ENCODE assay signal across 12 mouse cellular contexts in the genomic region with DNA sequence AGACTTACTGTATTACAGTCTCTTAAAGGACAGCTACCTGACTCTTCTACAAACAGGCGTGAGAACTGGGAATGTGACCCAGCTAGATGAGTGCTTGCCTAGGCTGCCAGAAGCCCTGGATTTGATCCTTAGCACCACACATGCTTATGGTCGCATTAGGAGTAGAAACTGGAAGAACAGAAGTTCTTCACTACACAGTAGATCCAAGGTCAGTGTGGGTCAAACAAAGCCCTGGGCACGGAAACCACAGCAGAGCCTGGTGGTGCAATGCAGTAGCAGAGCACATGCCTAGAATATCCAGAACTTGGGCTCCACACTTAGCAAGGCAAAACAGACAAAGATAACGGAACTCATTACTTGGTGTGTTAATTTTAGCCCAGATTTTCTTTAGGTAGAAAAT. TPM values are rescaled to one million over a fixed set of nuclear protein-coding genes. Genes with fewer than 3 reads are reported as not detected.
DNase-seq lines count a peak whose midpoint lies in the region; ATAC-seq and TF ChIP-seq lines count a peak whose summit lies in the region.
"Had no signal": no experiment of that assay in that cellular context is flagged by ENCODE, and none has a peak within 500 bp of the region (broad histone marks: within the 10 kb centered on the region; RNA-seq: fewer than 3 reads in every experiment).

No protein-coding gene starts in this region.

- no peak overlapping the region for H3K4me2 ChIP-seq in liver, embryonic 16.5 days (ENCODE audit: low read depth, low read length)
- H3K4me2 ChIP-seq: embryonic facial prominence, embryonic 13.5 days; midbrain, embryonic 13.5 days had no signal

- 43% methylated on average over 4 of the region's 4 CpGs for WGBS in liver, embryonic 16.5 days (ENCODE audit: insufficient replicate concordance)

- peak overlapping the region; percentile 67; the same call in 1 of the 2 replicates for H3K27ac ChIP-seq in layer of hippocampus, adult 2 months
- H3K27ac ChIP-seq in ES-E14 (ENCODE audit: insufficient read depth, low read depth, low read length, poor library complexity, severe bottlenecking) = peak overlapping the region; percentile 82; the same call in 1 of the 2 replicates
- H3K27ac ChIP-seq in liver, embryonic 16.5 days (ENCODE audit: low read length) = peak overlapping the region; percentile 46; the same call in 1 of the 2 replicates
- H3K27ac ChIP-seq: embryonic facial prominence, embryonic 13.5 days; midbrain, embryonic 13.5 days had no signal

- H3K36me3 ChIP-seq in ES-E14 (ENCODE audit: control insufficient read depth, insufficient read depth, low read length, poor library complexity, severe bottlenecking) = no peaks in the 10 kb centered on the region
- H3K36me3 ChIP-seq in liver, embryonic 16.5 days (ENCODE audit: control insufficient read depth, insufficient read depth) = no peaks in the 10 kb centered on the region
- H3K36me3 ChIP-seq: embryonic facial prominence, embryonic 13.5 days; midbrain, embryonic 13.5 days had no signal

- DNase-seq in layer of hippocampus, adult 2 months (ENCODE audit: low spot score in 2 of 2) = no peak
- DNase-seq in layer of hippocampus, adult 18-20 months (ENCODE audit: low spot score in 2 of 2) = no peak
- no peak for DNase-seq in ES-E14 (ENCODE audit: low read depth, low spot score)
- DNase-seq in right cerebral cortex, postnatal 10 days (ENCODE audit: low spot score in 2 of 2) = no peak
- DNase-seq in layer of hippocampus, postnatal 36 days = no peak
- DNase-seq: adrenal gland, postnatal 14 days; cerebellum, adult 9-10 months had no signal

- no peaks in the 10 kb centered on the region for H3K9me3 ChIP-seq in ES-E14 (ENCODE audit: control insufficient read depth, insufficient read depth, low read depth, low read length)
- H3K9me3 ChIP-seq in liver, embryonic 16.5 days (replicated peaks; ENCODE audit: control insufficient read depth, low read length) = no peaks in the 10 kb centered on the region
- H3K9me3 ChIP-seq: embryonic facial prominence, embryonic 13.5 days; midbrain, embryonic 13.5 days had no signal

- H3K9ac ChIP-seq in ES-E14 (ENCODE audit: insufficient read depth, low read depth, low read length, poor library complexity, severe bottlenecking) = no peak overlapping the region; the same call in 1 of the 2 replicates
- no peak overlapping the region for H3K9ac ChIP-seq in liver, embryonic 16.5 days (ENCODE audit: low read depth, low read length)
- H3K9ac ChIP-seq: embryonic facial prominence, embryonic 13.5 days; midbrain, embryonic 13.5 days had no signal

- ATAC-seq in common myeloid progenitor, adult 5-6 weeks (replicated peaks; ENCODE audit: low read depth, poor library complexity, severe bottlenecking) = peak; percentile 23; the same call in 1 of the 2 replicates
- ATAC-seq in liver, embryonic 16.5 days (ENCODE audit: low read depth) = no peak
- ATAC-seq: forebrain, embryonic 16.5 days; midbrain, embryonic 13.5 days had no signal

- no peak overlapping the region for H3K4me3 ChIP-seq in layer of hippocampus, adult 2 months
- peak overlapping the region in 1 of 2 experiments; percentile 13; a peak in 1 of 4 replicates for H3K4me3 ChIP-seq in ES-E14 (ENCODE audit: insufficient read depth in 1 of 2, low read depth in 1 of 2, low read length in 2 of 2, poor library complexity in 1 of 2, severe bottlenecking in 1 of 2)
- H3K4me3 ChIP-seq in liver, embryonic 16.5 days (ENCODE audit: low read depth, low read length) = no peak overlapping the region
- H3K4me3 ChIP-seq: embryonic facial prominence, embryonic 13.5 days; midbrain, embryonic 13.5 days had no signal

- no peak for TF ChIP-seq CTCF in layer of hippocampus, adult 2 months (conservative IDR thresholded peaks at IDR 0.05)

- H3K4me1 ChIP-seq in ES-E14 (ENCODE audit: control insufficient read depth in 2 of 2, insufficient read depth in 2 of 2, low read length in 2 of 2, poor library complexity in 1 of 2) = peaks cover 25 to 40% of the 10 kb centered on the region in 2 experiments
- peaks cover 78% of the 10 kb centered on the region for H3K4me1 ChIP-seq in liver, embryonic 16.5 days (ENCODE audit: control insufficient read depth, low read depth, low read length)
- H3K4me1 ChIP-seq: midbrain, embryonic 13.5 days had no signal

- in situ Hi-C loops in ES-E14 (cut with MboI; ENCODE audit: low sequenced_read_pairs in 2 of 2, unreplicated experiment in 2 of 2) = no loop called here

- H3K27me3 ChIP-seq in liver, embryonic 16.5 days (ENCODE audit: control insufficient read depth, insufficient read depth, low read depth, low read length) = no peaks in the 10 kb centered on the region
- H3K27me3 ChIP-seq: embryonic facial prominence, embryonic 13.5 days; midbrain, embryonic 13.5 days had no signal

TF ChIP-seq in ES-E14, 5 proteins besides CTCF, POLR2A, EP300 and RAD21:
- no peak for TF ChIP-seq MAFK (IDR thresholded peaks at IDR 0.05; ENCODE audit: insufficient read depth, low read depth, low read length)
- no peak for TF ChIP-seq HCFC1 (IDR thresholded peaks at IDR 0.05; ENCODE audit: borderline replicate concordance, insufficient read depth, low read length)
- no peak for TF ChIP-seq ZC3H11A (IDR thresholded peaks at IDR 0.05; ENCODE audit: borderline replicate concordance, low read depth, low read length)

RNA-seq across cellular contexts. Expression of gene B3gnt2, which starts 10.7 kb away (rescaled TPM):
- total RNA-seq in layer of hippocampus, adult 2 months (2021) = 10 to 100 TPM; 12.8 to 18.3 TPM
- total RNA-seq in layer of hippocampus, adult 18-20 months (2021) = 10 to 100 TPM; 12.9 to 14.7 TPM
- total RNA-seq in ES-E14 (2012; rRNA removed) = 25.7 and 52.9 TPM in 2 replicates
- 3.8 and 8.8 TPM in 2 replicates for total RNA-seq in common myeloid progenitor, adult 5-6 weeks (2017)
- 4.4 and 6.6 TPM in 2 replicates for polyA plus RNA-seq in liver, embryonic 16.5 days (2015; fragmentation: Nextera tagmentation; extraction: Ambion mirVana)
- total RNA-seq in layer of hippocampus, postnatal 36 days (2021) = 10 to 100 TPM; 12.2 to 17.4 TPM
